Mouse (Mus musculus) myocyte (in vitro differentiated cells): ENCODE data around the gene E030025P04Rik.

Source experiments
- POLR2A ChIP-seq: IDR thresholded peaks from one replicate; pipeline ENCODE4 v1.6.1; 2011; ENCODE audit warnings: low read depth, mild to moderate bottlenecking, control low read depth, moderate library complexity; ENCODE audit not compliant: insufficient read length
- POLR2AphosphoS2 ChIP-seq: IDR thresholded peaks from one replicate; pipeline ENCODE4 v1.6.1; 2011; ENCODE audit warnings: low read depth, control low read depth; ENCODE audit not compliant: insufficient read length
- REST ChIP-seq: IDR thresholded peaks from one replicate; pipeline ENCODE4 v1.6.1; 2011; ENCODE audit warnings: mild to moderate bottlenecking, control low read depth, moderate library complexity; ENCODE audit not compliant: insufficient read depth, insufficient read length
- USF1 ChIP-seq: IDR thresholded peaks from one replicate; pipeline ENCODE4 v1.6.1; 2011; ENCODE audit warnings: low read depth, mild to moderate bottlenecking, control low read depth, moderate library complexity

- TF ChIP-seq POLR2A, result no peak
- TF ChIP-seq REST, result no peak
- no peak for TF ChIP-seq POLR2AphosphoS2
- no peak for TF ChIP-seq USF1
These were observed 36.9 kb upstream of the E030025P04Rik start for GRCm38 (mm10) chr11:109181118-109181517.
